Mouse (Mus musculus) forebrain, embryonic 11.5 days (tissue): ENCODE measurements at regions not wholly inside any gene's neighbourhood (a gene's known extent, or its start where the extent isn't known, plus 50 kb on each side); places are given as distances from the start of the nearest gene placed in this dataset.

Source experiments
- ATAC-seq: fragments of 200-750 bp; cut with Nextera tagmentation; replicated peaks from 2 replicates; pipeline ENCODE4 v1.8.0; 2017; ENCODE audit warnings: moderate TSS enrichment; ENCODE audit not compliant: low FRiP score
- DNase-seq: peaks from one replicate; pipeline ENCODE4 v3.0.0-alpha.2; 2017; ENCODE audit warnings: low spot score
- H3K27ac ChIP-seq: fragments of 300-500 bp; sonication (generic); 2 replicates; pipeline ENCODE4 v1.5.1; 2014; ENCODE audit warnings: low read depth, low read length
- H3K27me3 ChIP-seq: fragments of 300-500 bp; sonication (generic); 2 replicates; pipeline ENCODE4 v1.6.1; 2014; ENCODE audit warnings: mild to moderate bottlenecking, low read length, mixed read lengths; ENCODE audit not compliant: control insufficient read depth, insufficient read depth
- H3K36me3 ChIP-seq: fragments of 300-500 bp; sonication (generic); 2 replicates; pipeline ENCODE4 v1.6.1; 2014; ENCODE audit warnings: mild to moderate bottlenecking, low read length, moderate library complexity, mixed read lengths; ENCODE audit not compliant: control insufficient read depth, insufficient read depth
- H3K4me1 ChIP-seq: fragments of 300-500 bp; sonication (generic); replicated peaks from 2 replicates; pipeline ENCODE4 v1.6.1; 2014; ENCODE audit warnings: low read length, mixed read lengths; ENCODE audit not compliant: control insufficient read depth, insufficient read depth
- H3K4me2 ChIP-seq: fragments of 300-500 bp; sonication (generic); 2 replicates; pipeline ENCODE4 v1.6.1; 2014; ENCODE audit warnings: low read depth, mild to moderate bottlenecking, low read length, moderate library complexity, mixed read lengths; ENCODE audit not compliant: severe bottlenecking
- H3K4me3 ChIP-seq: fragments of 300-500 bp; sonication (generic); 2 replicates; pipeline ENCODE4 v1.5.1; 2014; ENCODE audit warnings: low read depth, low read length
- H3K9ac ChIP-seq: fragments of 300-500 bp; sonication (generic); 2 replicates; pipeline ENCODE4 v1.6.1; 2014; ENCODE audit warnings: low read length
- H3K9me3 ChIP-seq: fragments of 300-500 bp; sonication (generic); 2 replicates; pipeline ENCODE4 v1.6.1; 2016; ENCODE audit warnings: low read length, mixed read lengths; ENCODE audit not compliant: control insufficient read depth
- WGBS: fragments of 180-500 bp; shearing (Covaris S2); extraction: QIAGEN DNeasy Blood & Tissue Kit; methylation state at CpG from one replicate; pipeline ENCODE4 v1.1.7; 2014; 5-methylcytosine and 5-hydroxymethylcytosine counted together

DNA sequence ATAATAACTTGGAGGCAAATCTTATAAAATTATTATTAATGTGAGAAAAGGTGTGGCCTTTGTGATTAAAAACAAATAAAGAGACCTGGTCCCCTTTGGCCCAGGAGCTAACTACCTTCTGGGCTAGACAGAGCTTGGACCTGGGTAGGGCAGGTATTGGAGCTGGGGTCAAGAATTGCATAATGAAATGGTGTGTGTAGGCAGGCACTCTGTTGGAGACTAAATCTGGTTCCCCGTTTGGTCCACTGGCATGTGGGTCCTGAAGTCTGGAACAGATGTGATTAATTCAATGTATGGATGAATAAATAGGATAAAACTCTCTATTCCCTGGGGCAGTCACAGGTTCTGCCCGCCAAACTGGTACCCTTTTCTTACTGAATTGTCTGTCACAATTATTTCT, 301.3 kb upstream of the Clnk start:
- ATAC-seq (peak; percentile 28; the same call in 1 of the 2 replicates), DNase-seq (no peak)
- Histone ChIP-seq H3K9ac (no peak overlapping the region), H3K36me3 (no peaks in the 10 kb centered on the region), H3K27me3 (no peaks in the 10 kb centered on the region), H3K9me3 (no peaks in the 10 kb centered on the region), H3K4me1 (no peaks in the 10 kb centered on the region), H3K4me3 (no peak overlapping the region), H3K27ac (no peak overlapping the region), H3K4me2 (no peak overlapping the region)
- WGBS: 15% methylated on average over 2 of the region's 2 CpGs

DNA sequence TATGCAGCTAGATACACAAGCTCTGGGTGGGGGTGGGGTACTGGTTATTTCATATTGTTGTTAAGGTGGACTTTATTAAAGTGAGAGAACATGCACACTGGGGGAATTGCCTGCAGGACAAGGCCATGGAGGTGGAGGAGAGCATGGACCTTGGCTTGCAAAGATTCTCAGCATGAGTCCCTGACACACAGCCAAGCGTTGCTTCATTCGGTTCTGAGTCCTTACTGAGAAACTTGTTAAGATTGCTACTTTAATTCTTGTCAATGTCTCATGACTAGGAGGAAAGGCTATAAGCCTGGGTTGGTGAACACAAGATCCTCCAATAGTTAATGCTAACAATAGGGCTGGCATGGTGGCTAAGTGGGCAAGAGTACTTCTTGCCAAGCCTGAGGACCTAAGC, 300.3 kb upstream of the Clnk start:
- ATAC-seq: no peak
- WGBS: 87% methylated on average over 2 of the region's 2 CpGs
- DNase-seq: no peak

DNA sequence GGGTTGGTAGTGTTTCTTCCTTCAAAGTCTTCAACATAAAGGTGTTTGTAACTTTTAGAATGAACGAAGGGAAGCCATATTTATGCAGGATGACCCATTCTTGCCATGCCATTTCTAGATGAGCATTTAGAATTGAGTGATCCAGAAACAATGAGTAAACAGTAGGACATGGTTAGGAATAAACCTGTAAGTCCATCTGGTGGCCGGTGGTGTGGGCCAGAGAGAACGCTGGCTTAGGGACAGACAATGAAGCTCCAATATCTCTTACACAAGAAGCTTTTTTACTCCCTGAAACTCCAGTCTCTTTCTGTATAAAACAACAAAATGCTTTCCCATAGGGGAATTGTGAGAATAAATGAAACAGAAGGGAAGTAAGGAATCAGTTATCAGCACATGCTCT, 296.9 kb upstream of the Clnk start:
- ATAC-seq (no peak), DNase-seq (no peak)
- Histone ChIP-seq H3K9me3 (no peaks in the 10 kb centered on the region), H3K4me1 (no peaks in the 10 kb centered on the region), H3K4me2 (no peak overlapping the region), H3K27me3 (no peaks in the 10 kb centered on the region), H3K9ac (no peak overlapping the region), H3K36me3 (no peaks in the 10 kb centered on the region), H3K4me3 (no peak overlapping the region), H3K27ac (no peak overlapping the region)
- WGBS: 94% methylated on average over 3 of the region's 3 CpGs

More for the DNA sequence above, 300.3 kb upstream of the Clnk start:
- no peaks in the 10 kb centered on the region for H3K27me3 ChIP-seq
- no peak overlapping the region for H3K9ac ChIP-seq
- H3K4me2 ChIP-seq: no peak overlapping the region
- H3K27ac ChIP-seq: no peak overlapping the region
- no peaks in the 10 kb centered on the region for H3K4me1 ChIP-seq
- no peaks in the 10 kb centered on the region for H3K9me3 ChIP-seq
- no peaks in the 10 kb centered on the region for H3K36me3 ChIP-seq
- no peak overlapping the region for H3K4me3 ChIP-seq

DNA sequence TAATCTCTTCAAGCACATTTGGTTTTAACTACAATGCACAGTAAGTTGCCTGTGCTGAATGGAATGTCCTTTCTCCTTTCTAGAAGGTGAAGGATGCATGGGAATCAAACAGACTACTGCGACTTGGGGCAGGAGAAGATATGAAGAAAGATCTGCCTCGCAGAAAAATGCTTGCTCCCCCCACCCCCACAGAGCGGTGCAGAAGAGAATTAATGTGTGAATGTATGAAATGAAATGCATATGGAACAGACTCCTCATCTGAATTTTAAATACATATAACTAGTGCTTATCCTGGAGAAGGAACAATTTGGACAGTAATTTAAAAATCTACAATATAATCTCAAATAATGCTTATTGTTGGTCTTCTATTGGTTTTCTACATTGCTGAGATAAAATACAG, 283.0 kb upstream of the Clnk start:
- Histone ChIP-seq H3K9me3 (no peaks in the 10 kb centered on the region), H3K9ac (no peak overlapping the region), H3K4me3 (no peak overlapping the region), H3K4me1 (no peaks in the 10 kb centered on the region), H3K27ac (no peak overlapping the region), H3K27me3 (no peaks in the 10 kb centered on the region), H3K36me3 (no peaks in the 10 kb centered on the region), H3K4me2 (no peak overlapping the region)
- DNase-seq: no peak
- WGBS: 89% methylated on average over 3 of the region's 3 CpGs
- ATAC-seq: no peak

DNA sequence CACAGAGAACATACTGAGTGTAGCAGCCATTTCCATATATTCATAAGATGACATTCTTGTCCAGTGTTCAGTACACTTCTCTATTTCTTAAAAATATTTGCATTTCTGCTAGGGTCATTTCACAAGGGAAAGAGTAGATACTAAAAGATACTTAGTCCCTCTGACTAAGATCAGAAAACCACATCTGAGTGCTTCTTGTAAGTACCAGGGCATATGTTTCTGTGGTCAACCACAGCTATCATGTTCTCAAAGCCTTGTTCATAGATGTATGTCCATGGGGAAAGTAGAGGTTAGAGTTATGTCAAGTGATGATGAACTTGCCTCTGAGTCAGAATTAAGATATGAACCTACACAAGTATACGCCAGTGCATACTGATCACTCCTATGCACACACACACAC, 279.2 kb upstream of the Clnk start:
- ATAC-seq: no peak

DNA sequence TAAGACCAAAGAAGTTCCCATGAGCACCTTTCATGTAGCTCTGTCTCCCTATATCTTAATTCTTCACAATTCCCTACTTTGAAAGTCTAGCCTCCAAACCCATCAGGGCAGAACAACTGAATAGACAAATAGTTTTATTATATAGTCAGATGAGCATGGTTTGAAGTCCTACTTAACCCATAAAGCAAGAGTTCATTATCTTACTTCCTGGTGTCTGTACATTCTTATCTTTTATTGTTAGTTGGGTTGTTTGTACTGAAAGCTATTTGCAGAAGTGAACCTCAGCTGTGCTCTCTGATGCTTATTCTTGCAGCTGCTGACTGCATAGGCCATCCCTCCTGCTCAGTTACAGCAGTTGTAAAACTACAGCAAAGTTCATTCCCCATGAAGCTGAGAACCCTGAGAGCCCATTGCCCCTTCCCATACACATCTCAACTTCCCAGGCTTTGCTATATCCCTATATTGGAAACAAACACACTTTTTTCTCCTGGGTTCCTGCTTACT, 276.7 kb upstream of the Clnk start:
- DNase-seq (no peak), ATAC-seq (no peak)
- Histone ChIP-seq H3K4me3 (no peak overlapping the region), H3K36me3 (no peaks in the 10 kb centered on the region), H3K27ac (no peak overlapping the region), H3K9ac (no peak overlapping the region), H3K9me3 (no peaks in the 10 kb centered on the region), H3K4me1 (no peaks in the 10 kb centered on the region), H3K4me2 (no peak overlapping the region), H3K27me3 (no peaks in the 10 kb centered on the region)

More for the DNA sequence above, 279.2 kb upstream of the Clnk start:
- Histone ChIP-seq H3K4me3 (no peak overlapping the region), H3K36me3 (no peaks in the 10 kb centered on the region), H3K4me2 (no peak overlapping the region), H3K27ac (no peak overlapping the region), H3K9ac (no peak overlapping the region), H3K4me1 (no peaks in the 10 kb centered on the region), H3K9me3 (no peaks in the 10 kb centered on the region), H3K27me3 (no peaks in the 10 kb centered on the region)
- no peak for DNase-seq
- WGBS: 100% methylated on average over 1 of the region's 1 CpGs

DNA sequence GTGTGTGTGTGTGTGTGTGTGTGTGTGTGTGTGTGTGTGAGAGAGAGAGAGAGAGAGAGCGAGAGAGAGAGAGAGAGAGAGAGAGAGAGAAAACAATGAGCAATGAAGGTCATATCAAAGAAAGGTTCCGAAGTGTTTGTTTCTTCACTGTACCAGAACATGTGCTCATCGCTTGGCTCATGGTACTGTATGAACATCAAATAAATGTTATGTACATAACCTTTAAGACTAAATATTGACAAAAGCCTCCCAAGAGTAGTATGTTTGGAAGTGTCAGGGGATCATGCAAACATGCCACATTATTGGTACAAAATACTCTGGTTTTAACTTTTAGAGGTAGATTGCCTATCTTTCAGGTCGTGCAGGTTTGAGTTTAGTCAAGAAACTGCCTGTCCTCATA, 275.3 kb upstream of the Clnk start:
- H3K4me2 ChIP-seq: no peak overlapping the region

DNA sequence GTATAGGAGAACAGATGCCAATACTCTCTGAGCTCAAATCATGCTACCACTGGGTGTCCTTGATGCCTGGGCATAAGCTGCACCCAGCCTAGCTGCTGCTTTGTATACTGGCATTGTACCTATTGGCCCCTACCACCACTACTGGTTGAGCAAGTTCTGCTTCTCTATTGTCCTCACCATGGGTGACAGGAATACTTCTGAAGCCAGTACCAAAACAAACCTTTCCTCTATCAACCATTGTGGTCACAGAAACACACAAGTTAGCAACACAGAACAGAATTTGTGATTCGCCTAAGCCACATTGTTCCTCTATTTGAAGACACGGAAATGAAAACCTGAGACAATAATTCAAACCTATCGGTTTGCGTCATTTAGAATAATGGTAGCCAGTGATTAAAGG, 274.3 kb upstream of the Clnk start:
- H3K4me2 ChIP-seq: no peak overlapping the region
- WGBS: 92% methylated on average over 4 of the region's 4 CpGs

More for the DNA sequence above, 275.3 kb upstream of the Clnk start:
- 87% methylated on average over 4 of the region's 4 CpGs for WGBS
- ATAC-seq (no peak), DNase-seq (no peak)
- H3K4me1 ChIP-seq: no peaks in the 10 kb centered on the region
- no peak overlapping the region for H3K4me3 ChIP-seq
- H3K9ac ChIP-seq: no peak overlapping the region
- no peaks in the 10 kb centered on the region for H3K9me3 ChIP-seq
- H3K36me3 ChIP-seq: no peaks in the 10 kb centered on the region
- H3K27me3 ChIP-seq: no peaks in the 10 kb centered on the region
- no peak overlapping the region for H3K27ac ChIP-seq

DNA sequence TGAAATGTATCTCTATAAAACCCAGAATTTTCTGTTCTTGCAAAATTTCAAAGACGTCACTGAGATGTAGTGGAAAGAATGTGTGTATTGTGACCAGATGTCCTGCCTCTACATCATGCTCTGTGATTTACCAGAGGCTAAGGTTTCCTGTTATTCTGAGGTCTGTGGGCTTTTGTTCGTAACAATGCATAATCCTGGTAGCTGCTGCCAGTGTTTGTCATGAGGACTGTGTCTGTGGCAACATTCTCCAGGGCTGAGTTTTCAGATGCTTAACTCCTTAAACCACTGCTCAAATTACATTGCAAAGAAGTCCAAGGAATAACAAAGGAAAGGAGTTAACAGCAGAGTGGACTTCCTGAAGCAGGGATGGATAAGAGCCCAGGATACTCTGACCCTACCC, 269.0 kb upstream of the Clnk start:
- no peak overlapping the region for H3K27ac ChIP-seq
- 46% methylated on average over 2 of the region's 2 CpGs for WGBS
- H3K9ac ChIP-seq: no peak overlapping the region
- H3K4me1 ChIP-seq: no peaks in the 10 kb centered on the region
- H3K36me3 ChIP-seq: no peaks in the 10 kb centered on the region
- DNase-seq (no peak), ATAC-seq (no peak)
- no peaks in the 10 kb centered on the region for H3K9me3 ChIP-seq
- no peaks in the 10 kb centered on the region for H3K27me3 ChIP-seq
- H3K4me2 ChIP-seq: no peak overlapping the region
- H3K4me3 ChIP-seq: no peak overlapping the region

More for the DNA sequence above, 274.3 kb upstream of the Clnk start:
- Histone ChIP-seq H3K36me3 (no peaks in the 10 kb centered on the region), H3K4me1 (no peaks in the 10 kb centered on the region), H3K4me3 (no peak overlapping the region), H3K27me3 (no peaks in the 10 kb centered on the region), H3K9me3 (no peaks in the 10 kb centered on the region), H3K27ac (no peak overlapping the region), H3K9ac (no peak overlapping the region)
- ATAC-seq: no peak
- no peak for DNase-seq
